Mouse (Mus musculus): ENCODE results near the gene Arpp21.

- TF ChIP-seq GATA1 (IDR thresholded peaks at IDR 0.05; ENCODE audit: borderline replicate concordance, low read length) (no peak), FLI1 (IDR thresholded peaks at IDR 0.05; ENCODE audit: low read length) (no peak)
Observed at GRCm38 (mm10) chr9:112272426-112272969, 36.8 kb upstream of the Arpp21 start.
